Mouse (Mus musculus) right cerebral cortex, adult 18-20 months (tissue): ENCODE results near the gene Gnb1.
"Not testable (repeated sequence)": the region's sequence is repeated elsewhere in the genome, so short reads cannot be mapped to it uniquely, and the experiment has no call there.

Experiments used
- DNase-seq: peaks from one replicate; pipeline ENCODE4 v3.0.0; 2022; ENCODE audit warnings: mixed read lengths

Gene Gnb1

DNA sequence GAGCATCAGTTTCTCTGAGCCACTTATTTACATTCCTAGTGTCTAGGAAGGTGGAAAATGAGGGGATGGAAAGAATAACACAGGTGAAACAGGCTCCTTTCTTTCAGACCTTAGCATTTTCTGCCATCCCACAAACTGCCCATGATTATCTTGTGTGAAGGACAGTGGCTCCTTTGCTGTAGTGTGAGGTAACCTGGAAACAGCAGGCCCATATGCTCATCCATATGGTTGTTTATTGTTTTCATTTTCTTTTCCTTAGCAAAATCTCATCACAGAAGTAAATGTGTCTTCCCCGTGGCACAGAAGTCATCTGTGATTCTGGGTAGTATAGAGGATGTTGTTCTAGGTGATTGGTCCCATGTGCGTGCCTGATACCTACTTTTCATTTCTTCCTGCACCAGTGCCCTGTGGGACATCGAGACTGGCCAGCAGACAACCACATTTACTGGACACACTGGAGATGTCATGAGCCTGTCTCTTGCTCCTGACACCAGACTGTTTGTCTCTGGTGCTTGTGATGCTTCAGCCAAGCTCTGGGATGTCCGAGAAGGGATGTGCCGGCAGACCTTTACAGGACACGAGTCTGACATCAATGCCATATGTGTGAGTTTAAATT is 61.9 kb downstream of the Gnb1 start:
- no peak for DNase-seq

DNA sequence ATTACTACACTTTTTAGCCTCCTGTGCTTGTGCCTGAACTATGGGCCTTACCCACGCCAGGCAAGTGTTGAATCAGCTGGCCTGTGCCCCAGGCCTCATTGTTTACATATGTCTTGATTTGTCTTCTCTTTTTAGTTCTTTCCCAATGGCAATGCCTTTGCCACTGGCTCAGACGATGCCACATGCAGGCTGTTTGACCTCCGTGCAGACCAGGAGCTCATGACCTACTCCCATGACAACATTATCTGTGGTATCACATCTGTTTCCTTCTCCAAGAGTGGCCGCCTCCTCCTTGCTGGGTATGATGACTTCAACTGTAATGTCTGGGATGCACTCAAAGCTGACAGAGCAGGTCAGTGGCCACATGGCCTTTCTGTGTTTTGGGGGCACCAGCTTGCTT is 63.7 kb downstream of the Gnb1 start:
- no peak for DNase-seq

DNA sequence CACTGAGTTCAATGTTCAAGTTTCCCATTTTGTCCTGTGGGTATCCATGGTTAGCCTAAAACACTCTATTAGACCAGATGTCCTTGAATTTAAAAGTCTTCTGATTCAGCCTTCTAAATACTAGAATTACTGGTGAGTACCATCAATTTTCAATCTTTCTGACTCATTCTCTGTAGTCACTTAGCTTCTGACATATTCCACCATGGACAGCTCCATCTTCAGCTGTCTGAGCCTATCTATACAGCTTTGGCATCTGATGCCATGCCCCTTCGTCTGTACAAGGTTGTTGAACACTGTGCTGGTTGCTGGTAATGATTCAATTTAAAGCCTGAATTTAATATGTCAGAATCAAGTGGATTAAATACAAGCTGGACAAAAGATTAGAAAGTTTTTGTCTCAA is 64.3 kb downstream of the Gnb1 start:
- no peak for DNase-seq

DNA sequence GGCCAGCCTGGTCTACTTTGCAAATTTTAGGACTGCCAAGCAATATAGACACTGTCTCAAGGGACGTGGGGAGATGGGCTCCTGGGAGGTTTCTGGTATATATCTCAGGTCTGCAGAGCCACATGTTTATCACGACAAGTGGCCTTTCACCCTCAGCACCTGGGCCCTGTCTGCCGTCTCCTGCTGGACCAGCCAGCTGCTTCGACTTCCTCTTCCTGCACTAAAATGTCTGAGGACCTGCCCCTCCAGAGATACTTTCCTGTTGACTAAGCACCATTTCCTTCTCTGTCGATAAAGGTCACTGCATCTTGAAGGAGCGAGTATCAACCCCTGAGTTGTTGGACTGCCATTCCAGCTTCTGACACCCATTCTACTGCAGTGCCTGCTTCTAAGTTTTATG is 68.3 kb downstream of the Gnb1 start:
- DNase-seq: no peak

DNA sequence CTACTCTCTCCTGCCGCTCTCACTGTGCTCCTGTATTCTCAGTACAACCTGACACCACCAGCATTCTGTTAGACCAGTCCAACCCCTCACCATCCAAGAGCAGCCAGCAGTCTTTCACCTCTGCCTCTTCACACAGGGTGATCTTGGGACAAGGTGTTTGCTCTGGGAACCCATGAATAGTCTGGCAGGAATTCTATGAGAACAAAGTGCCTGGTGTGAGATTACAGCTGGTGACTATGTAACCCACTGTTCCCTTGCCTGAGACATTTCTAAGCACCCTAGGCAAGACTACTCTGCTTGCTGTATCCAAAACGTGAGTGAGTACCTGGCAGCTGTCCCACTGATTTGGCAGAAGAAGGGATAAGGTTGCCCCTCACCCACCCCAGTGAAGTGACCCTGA is 69.8 kb downstream of the Gnb1 start:
- no peak for DNase-seq

DNA sequence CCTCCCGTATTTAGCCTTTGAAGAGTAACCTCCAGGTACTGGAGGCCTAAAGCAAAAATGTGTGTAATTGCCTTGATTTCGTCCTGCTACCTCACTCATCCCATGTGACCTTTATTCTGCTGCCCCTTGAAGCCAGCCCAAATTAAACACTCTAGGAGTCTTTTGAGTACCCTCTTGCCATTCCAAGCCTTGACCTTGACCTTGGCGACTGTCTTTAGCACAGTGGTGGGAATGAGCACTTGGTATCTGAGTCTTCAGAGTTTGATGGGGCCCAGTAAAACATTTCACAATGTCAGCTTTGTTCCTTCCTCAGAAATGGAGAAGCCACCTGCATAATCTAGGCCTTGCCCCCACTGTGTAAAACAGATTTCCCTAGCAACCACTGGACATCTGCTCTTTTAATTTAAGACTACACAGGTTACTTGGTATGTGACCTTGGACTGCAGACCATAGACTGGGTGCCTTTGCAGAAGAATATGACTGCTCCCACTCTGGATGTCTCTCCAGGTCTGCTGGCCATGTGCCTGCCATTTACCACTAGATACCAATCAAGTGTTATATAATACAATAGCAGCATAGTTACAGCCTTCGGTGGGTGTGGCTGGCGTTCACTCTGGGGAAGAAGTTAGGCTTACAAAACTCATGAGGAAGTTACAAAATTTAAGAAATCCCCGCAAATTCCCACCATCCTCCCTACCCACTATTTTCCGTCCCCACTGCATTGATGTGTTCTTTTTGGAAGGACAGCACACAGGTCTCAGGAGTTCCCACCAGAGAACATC is 70.7 kb downstream of the Gnb1 start, which contains the start of gene Nadk:
Nadk (plus strand) TSS at position 718 of the 782 bp plus-strand sequence.
- DNase-seq: no peak

DNA sequence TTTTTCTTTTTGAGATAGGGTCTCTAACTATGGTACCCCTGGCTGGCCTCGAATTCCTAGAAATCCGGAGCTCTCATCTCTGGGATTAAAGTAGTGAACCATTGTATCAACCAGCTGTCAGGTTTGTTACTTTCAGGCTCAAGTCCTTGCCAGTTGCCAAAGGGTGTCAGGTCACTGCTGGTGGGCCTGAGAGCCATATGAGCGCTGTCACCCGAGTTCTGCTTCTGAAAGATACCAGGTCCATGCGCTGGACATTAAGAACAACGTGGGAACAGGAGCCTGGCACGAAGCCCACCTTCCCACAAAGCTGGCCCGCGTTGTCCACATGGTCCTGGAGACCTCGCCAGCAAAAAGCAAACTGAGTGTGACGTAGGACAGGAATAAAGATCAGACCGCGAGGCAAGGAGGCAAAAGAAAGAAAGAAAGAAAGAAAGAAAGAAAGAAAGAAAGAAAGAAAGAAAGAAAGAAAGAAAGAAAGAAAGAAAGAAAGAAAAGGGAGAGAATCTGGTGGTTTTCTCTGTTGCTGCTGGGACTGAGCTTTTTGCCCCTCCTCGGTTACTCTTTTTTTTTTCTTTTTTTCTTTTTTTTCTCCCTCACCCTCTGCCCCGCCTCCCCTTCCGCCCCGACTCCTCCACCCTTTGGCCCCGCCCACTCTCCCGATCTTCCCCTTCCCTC is 71.7 kb downstream of the Gnb1 start:
- DNase-seq: no peak

DNA sequence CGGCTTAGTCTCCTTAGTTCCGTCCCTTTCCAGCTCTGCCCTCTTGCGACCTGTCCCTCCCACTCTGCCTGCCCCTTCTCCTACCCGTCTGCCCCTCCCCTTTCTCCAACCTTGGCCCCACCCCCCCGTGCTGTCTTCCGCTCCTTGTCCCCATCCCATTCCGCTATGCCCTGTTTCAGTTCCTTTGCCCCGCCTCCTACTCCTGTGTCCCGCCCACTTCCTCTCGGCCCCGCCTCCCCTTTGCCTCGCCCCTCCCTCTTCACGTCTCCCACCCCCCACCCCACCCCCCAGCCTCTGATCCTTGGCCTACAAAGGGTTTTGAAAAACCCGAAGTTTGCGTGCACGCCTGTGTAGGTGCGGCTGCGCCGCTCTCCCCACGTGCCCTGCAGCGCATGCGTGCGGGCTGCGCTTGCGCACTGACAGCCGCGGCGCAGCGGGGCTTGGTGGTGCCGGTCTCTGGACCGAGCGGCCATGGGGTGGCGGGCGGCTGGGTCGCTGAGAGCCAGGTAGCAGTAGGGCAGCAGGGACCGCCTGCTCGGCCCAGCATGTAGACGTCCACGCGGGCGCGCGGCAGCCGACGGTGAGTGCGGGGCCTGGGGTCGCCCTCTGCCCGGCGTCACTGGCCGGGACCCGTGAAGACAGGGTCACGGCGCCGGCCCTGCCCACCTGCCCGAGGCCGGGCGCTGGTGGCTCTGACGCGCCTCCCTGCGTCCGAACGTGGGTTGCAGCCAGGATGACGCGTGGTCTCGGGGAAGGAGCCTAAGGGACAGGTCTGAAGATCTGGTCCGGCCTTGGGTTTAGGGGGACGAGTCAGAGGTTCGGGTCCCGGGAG is 72.5 kb downstream of the Gnb1 start:
- peak; percentile 94 for DNase-seq

DNA sequence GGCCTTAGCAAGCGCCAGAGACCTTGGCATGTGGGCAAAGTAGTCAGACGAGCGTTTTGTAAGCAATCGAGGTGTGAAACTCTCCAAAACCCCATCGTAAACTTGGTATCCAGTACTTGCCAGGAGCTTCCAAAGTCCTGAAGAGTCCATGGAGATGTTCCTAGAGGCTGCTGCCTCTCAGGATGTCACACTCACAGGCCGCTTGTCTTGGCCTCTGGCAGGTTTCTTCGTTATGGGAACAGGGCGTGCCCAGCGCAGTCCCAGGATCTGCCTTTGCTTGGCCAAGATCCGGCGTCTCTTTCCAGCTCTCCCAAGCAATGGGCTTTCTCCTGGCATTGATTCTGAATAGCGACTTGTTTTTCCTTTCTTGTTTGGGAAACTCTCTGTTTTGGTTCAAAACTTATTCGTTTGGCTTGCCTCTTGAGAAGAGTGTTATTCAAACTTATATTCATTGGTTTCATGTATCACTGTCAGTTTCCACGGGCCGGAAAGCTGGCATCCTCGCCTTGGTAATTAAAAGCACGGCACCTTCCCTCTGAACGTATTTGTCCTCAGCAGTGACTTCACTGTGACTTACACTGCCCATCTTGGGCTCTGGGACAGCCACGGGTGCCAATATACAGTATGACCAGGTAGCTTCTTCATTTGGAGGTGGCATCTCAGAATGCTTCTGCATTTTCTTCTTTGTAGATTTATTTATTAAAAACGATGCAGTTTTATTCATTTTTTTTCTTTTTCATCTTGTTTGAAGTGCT is 73.3 kb downstream of the Gnb1 start:
- no peak for DNase-seq

DNA sequence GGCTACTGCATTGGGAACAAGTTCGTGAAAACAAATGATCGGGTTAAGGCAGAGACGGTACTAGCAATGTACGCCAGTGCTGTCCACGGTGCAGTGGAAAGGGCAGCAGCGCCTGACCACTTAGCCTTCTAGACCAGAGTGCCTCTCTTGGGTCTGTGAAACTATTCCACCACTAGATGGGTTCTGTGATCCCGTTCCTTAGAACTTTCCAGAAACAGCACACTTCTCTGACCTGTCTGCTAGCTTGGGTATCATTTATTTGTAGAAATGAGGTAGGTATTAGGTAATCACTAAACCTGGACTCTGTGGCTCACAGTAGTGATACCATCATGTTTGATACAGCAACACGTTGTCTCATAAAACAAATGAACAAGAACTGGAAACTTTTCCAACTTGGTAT is 75.4 kb downstream of the Gnb1 start:
- DNase-seq: no peak

DNA sequence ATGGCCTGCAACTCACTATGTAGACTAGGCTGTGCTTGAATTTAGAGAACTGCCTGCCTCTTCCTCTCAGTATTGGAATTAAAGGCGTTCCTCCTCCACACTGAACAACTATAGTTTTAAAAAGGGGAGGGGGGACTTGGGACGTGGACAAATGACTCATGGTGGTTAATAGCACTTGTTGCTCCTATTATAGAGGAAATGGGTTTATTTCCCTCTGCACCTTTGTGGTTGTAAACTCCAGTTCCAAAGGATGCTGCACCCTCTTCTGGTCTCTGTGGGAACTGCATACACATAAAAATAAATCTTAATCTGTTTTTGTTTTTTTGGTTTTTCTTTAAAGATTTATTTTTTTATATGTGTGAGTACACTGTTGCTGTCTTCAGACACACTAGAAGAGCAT is 77.0 kb downstream of the Gnb1 start:
- no peak for DNase-seq

DNA sequence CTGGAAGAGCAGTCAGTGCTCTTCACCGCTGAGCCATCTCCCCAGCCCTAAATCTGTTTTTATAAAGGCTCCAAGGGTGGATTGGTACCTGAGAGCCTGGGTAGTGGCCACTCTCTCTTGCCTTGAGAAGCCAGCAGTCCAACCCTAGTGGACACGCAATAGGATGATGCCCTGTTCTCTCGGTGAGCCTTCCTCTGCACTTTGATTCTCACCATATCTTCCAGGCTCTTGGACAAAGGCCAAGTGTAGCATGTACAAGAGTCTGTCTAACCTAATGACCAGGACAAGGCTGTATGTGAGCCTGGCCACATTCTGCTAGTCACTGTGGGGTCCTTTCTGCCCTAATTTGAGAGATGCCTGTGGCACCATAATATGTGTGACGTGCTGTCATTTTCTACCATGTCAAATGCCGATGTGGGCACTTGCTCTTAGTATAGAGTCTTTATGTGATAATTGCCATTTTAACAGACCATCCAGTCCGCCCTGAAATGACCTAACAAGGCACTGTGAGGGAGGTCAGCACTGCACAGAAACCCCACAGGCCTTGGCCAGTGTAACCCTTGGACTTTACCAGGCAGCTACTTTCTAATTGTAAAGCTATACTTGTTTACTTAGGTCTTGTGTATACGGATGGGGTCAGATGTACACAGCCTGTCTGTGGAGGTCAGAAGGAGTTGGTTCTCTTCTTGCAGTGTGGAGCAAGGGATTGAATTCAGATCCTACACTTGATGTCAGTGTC is 77.6 kb downstream of the Gnb1 start:
- DNase-seq: no peak

DNA sequence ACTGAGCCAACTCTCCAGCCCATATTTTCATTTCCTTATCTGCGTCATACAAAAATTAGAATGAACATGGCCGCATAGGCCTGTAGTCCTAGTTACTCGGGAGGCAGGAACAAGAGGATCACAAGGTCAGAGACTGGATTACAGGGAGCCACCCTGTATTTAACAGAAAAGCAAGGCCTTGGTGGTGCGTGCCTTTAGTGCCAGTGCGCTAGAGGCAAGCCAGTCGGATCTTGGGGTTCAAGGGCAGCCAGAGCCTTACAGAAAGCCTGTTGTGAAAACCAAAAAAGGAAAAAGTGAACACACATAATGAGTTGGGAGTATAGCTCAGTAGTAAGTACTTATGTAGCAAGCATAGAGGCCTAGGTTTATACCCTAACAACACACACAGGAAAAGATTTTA is 78.7 kb downstream of the Gnb1 start:
- DNase-seq: no peak

DNA sequence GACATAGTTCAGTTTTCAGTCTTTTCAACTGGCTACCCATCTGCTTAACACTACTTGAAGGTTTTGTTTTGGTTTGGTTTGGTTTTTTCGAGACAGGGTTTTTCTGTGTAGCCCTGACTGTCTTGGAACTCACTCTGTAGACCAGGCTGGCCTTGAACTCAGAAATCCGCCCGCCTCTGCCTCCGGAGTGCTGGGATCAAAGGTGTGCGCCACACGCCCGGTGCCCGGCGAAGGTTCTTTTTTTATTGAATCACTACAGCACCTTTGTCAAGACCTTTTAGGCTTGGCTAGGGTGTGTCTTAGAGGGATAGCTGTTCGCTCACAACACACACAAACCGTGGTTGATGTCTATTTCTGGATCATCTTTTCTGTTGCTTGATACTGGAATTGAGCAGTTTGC is 79.2 kb downstream of the Gnb1 start:
- not testable (repeated sequence) for DNase-seq

DNA sequence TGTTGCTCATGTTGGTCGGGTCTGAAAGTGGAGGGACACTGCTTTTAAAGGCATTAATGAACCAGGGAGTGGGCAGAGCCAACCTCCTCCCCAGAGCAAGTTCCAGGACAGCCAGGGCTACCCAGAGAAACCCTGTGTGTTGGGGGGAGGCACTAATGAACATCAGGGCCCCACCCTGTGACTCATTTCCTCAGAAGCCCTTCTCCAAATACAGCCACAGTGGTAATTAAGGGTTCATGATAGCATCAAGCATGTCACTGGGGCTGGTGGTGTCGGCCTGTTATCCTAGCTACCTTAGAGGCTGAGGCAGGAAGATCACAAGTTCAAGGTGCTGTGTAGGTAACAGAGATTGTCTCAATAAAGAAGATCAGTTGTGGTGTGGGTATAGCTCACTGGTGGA is 80.3 kb downstream of the Gnb1 start:
- no peak for DNase-seq

DNA sequence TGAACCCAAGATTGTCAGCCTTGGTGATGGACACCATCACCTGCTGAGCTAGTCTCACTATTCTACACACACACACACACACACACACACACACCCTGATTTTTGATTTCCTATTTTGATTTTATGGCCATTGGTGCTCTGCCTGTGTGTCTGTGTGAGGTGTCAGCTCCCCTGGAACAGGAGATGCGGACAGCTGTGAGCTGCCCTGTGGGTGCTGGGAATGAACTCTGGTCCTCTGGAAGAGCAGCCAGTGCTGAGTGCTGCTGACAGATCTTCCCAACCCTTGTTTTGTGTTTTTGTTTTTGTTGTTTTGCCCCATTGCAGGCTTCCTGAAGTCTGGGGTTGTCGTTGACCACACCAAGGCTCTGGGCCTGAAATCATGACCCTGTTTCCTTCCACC is 82.0 kb downstream of the Gnb1 start:
- no peak for DNase-seq

DNA sequence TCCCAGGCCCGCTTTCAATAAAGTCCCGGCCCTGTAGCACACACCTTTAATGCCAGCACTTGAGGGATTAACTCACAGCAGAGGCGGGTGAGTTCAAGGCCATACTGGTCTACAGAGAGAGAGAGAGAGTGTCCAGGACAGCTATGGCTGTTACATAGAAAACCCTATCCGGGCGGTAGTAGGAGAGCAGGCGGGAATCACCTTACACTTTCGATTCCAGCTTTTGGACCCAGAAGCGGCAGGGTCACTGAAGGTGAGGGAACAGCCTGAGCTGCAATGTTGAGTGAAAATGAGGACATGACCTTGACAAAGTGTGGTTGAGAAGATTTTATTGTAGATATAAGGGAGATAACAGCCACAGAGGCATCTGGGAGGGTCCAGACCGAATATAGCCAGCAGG is 82.7 kb downstream of the Gnb1 start:
- no peak for DNase-seq

DNA sequence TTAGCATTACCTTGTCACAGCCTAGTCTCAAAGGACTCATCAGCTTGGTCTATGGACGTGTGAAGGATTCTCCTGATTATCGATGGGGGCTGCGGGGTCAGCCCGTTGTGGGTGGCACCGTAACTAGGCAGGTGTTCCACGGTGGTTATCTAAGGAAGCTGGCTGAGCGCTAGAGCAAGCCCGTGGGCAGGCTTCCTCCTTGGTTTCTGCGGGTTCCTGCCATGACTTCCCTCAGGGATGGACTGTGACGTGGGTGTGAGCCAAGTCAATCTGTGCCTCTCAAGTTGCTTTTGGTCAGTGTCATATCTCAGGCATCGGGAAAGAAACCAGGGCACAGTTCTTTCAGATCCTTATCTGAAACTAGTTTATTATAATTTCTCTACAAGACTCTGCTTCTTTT is 83.8 kb downstream of the Gnb1 start:
- no peak for DNase-seq

DNA sequence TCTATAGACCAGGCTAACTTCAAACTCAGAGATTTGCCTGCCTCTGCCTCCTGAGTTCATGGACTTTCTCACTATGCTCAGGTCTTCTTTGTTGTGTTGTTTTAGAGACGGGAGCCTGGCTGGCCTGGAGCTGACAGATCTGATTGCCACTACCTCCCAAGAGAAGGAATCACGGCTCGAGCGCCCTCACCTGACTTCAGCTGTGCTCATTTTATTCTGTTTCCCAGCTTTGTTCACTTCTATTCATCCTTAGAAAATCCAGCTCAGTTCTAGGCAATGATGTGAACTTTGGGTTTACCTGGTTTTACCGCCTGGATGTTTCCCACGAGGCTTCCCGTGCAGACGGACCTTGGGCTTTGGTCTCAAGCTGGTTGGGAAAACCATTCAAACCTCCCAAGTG is 84.4 kb downstream of the Gnb1 start:
- DNase-seq: no peak

DNA sequence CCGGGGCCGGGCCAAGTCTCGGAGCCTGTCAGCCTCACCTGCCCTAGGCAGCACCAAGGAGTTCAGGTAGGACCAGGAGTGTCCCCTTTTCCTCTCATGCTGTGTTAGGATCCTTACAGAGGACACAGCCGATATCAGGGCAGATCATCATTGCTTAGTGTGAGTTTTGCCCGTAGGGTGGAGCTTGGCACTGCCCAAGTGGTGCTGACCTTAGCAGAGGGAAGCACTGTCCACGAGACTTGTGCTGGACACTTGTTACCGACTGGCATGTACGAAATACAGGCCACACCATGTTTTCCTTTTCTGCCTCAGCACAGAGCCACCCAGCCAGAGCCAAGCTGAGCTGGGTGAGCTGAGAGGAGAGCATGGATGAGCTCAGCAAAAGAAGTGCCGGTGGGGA is 86.0 kb downstream of the Gnb1 start:
- no peak for DNase-seq

DNA sequence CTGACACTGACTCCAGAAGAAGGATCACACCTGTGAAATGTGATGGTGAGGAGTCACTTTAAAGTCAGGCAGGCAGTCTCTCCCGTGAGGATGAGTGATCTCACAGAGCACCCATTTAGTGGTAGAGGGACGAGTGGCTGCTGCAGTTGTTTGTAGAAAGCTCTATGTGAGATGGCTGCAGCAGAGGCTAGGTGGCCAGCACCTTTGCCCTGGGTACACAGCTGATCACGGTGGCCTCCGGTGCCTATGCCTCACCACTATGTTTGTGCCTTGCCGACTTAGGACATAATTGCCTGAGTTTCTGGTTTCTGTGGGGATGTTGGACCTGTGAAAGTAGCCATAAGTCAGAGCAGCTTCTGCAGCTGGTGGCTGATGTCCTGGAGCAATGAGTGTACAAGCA is 86.6 kb downstream of the Gnb1 start:
- no peak for DNase-seq
